Mouse (Mus musculus) cerebellum, adult 2 months (tissue): ENCODE results near the gene Cab39l.
"Not testable (repeated sequence)": the region's sequence is repeated elsewhere in the genome, so short reads cannot be mapped to it uniquely, and the experiment has no call there.

ENCODE experiments used
- CTCF ChIP-seq: fragments of 200-500 bp; IDR thresholded peaks from 2 replicates; pipeline ENCODE4 v1.5.1; 2011; ENCODE audit warnings: low read depth, mild to moderate bottlenecking, control low read depth, low read length, moderate library complexity, borderline replicate concordance; ENCODE audit not compliant: insufficient read depth
- POLR2A ChIP-seq: fragments of 200-500 bp; IDR thresholded peaks from 2 replicates; pipeline ENCODE4 v1.6.1; 2011; ENCODE audit warnings: low read length, control low read depth, borderline replicate concordance; ENCODE audit not compliant: insufficient read depth

GRCm38 (mm10) chr14:59414979-59415378, 25.8 kb upstream of the Cab39l start:
- not testable (repeated sequence) for TF ChIP-seq CTCF, POLR2A
